Mouse (Mus musculus): ENCODE measurements around the gene Slc16a11. TPM values are rescaled to one million over a fixed set of nuclear protein-coding genes. Genes with fewer than 3 reads are reported as not detected.
A peak's percentile ranks its signal among the peaks of the same experiment; 100 is the strongest.
"Not testable (repeated sequence)": the region's sequence is repeated elsewhere in the genome, so short reads cannot be mapped to it uniquely, and the experiment has no call there.

Gene Slc16a11
- 0.16 and 0.18 TPM in 2 replicates for polyA plus RNA-seq (2014; fragmentation: Nextera tagmentation; extraction: Ambion mirVana)

DNA sequence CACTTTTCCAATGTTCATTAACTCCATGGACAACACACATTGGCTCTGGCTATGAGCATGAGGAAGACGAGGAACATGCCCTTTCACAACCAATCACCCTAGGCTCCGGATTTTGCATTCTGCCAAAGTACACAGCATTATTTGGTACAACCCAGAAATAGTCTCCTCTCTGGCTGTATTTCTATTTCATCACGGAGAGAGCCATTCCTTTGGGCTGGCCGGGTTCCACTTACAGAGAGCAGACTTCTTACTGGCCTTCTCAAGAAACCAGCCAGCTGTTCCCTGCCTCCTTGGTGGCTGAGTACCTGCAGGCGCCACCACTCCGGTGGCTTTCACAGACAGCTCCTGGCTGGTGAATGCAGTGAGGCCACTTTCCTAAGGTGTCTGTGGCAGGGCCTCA, at the start of gene Slc16a11:
Gene Slc16a11, plus strand, starts transcription at position 330 of the 400 bp plus-strand sequence.
- ATAC-seq (ENCODE audit: insufficient number of reproducible peaks, insufficient read depth, low FRiP score, low read depth), result no peak
- no peaks in the 10 kb centered on the region for H3K9me3 ChIP-seq (ENCODE audit: control insufficient read depth, low read length)
- 53% methylated on average over 6 of the region's 6 CpGs for WGBS
- no peak within 1 kb of the TSS for H3K27ac ChIP-seq (replicated peaks in 1 of 2; ENCODE audit: control insufficient read depth in 1 of 2, insufficient read depth in 1 of 2, low read depth in 2 of 2, low read length in 2 of 2)
- no peaks in the 10 kb centered on the region for H3K36me3 ChIP-seq (ENCODE audit: control insufficient read depth, insufficient read depth, low read length)
- peaks cover 61% of the 10 kb centered on the region for H3K27me3 ChIP-seq (ENCODE audit: control insufficient read depth, insufficient read depth, low read length)
- 0 out of 2 replicates have a peak within 1 kb of the TSS, but pooled peaks have one; percentile 63 for H3K4me2 ChIP-seq (ENCODE audit: low read length)
- H3K9ac ChIP-seq (ENCODE audit: low read length), result no peak within 1 kb of the TSS
- H3K4me3 ChIP-seq (ENCODE audit: control insufficient read depth in 1 of 2, insufficient read depth in 1 of 2, low read depth in 1 of 2, low read length in 2 of 2), result peak within 1 kb of the TSS in 1 of 2 experiments; percentile 33; a peak in 1 of 4 replicates
- peaks cover 0 to 13% of the 10 kb centered on the region in 2 experiments; a peak in 3 of 4 replicates for H3K4me1 ChIP-seq (ENCODE audit: control insufficient read depth in 2 of 2, insufficient read depth in 2 of 2, low read length in 2 of 2)

GRCm38 (mm10) chr11:70165972-70166921, 46.3 kb upstream of the Slc16a11 start:
- H3K4me1 ChIP-seq (ENCODE audit: control insufficient read depth in 2 of 2, insufficient read depth in 2 of 2, low read length in 2 of 2), result no peaks in the 10 kb centered on the region
- H3K4me2 ChIP-seq (ENCODE audit: low read length), result no peak overlapping the region
- H3K27ac ChIP-seq (replicated peaks in 1 of 2; ENCODE audit: control insufficient read depth in 1 of 2, insufficient read depth in 1 of 2, low read depth in 2 of 2, low read length in 2 of 2), result no peak overlapping the region
- H3K9ac ChIP-seq (ENCODE audit: low read length), result no peak overlapping the region
- WGBS, result 64% methylated on average over 16 of the region's 16 CpGs
- no peaks in the 10 kb centered on the region for H3K27me3 ChIP-seq (ENCODE audit: control insufficient read depth, insufficient read depth, low read length)
- no peaks in the 10 kb centered on the region for H3K36me3 ChIP-seq (ENCODE audit: control insufficient read depth, insufficient read depth, low read length)
- no peak for ATAC-seq (ENCODE audit: insufficient number of reproducible peaks, insufficient read depth, low FRiP score, low read depth)
- H3K4me3 ChIP-seq (ENCODE audit: control insufficient read depth in 1 of 2, insufficient read depth in 1 of 2, low read depth in 1 of 2, low read length in 2 of 2), result no peak overlapping the region
- no peaks in the 10 kb centered on the region for H3K9me3 ChIP-seq (ENCODE audit: control insufficient read depth, low read length)

GRCm38 (mm10) chr11:70168136-70168535, 44.4 kb upstream of the Slc16a11 start:
- no peak for ATAC-seq (ENCODE audit: insufficient number of reproducible peaks, insufficient read depth, low FRiP score, low read depth)

DNA sequence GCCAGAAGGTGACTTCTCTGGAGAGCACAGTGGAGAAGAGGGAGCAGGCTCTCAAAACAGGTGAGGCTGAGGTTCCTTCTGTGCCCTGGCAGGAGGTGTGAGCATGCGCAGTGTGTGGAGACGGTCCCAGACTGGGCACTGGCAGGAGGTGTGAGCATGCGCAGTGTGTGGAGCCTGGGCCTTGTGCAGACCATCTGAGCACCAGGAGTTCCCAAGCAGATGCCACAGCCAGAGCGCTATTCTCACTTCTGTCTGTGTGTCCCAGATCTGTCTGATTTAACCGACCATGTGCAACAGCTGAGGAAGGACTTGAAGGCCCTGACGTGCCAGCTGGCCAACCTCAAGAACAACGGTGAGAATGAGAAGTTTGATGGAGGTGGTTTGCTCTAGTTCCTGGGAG, 43.1 kb upstream of the Slc16a11 start:
- not testable (repeated sequence) for ATAC-seq (ENCODE audit: insufficient number of reproducible peaks, insufficient read depth, low FRiP score, low read depth); H3K4me3 ChIP-seq (ENCODE audit: control insufficient read depth in 1 of 2, insufficient read depth in 1 of 2, low read depth in 1 of 2, low read length in 2 of 2); H3K27me3 ChIP-seq (ENCODE audit: control insufficient read depth, insufficient read depth, low read length); H3K9me3 ChIP-seq (ENCODE audit: control insufficient read depth, low read length); H3K4me2 ChIP-seq (ENCODE audit: low read length); H3K9ac ChIP-seq (ENCODE audit: low read length); H3K36me3 ChIP-seq (ENCODE audit: control insufficient read depth, insufficient read depth, low read length); H3K4me1 ChIP-seq (ENCODE audit: control insufficient read depth in 2 of 2, insufficient read depth in 2 of 2, low read length in 2 of 2); H3K27ac ChIP-seq (replicated peaks in 1 of 2; ENCODE audit: control insufficient read depth in 1 of 2, insufficient read depth in 1 of 2, low read depth in 2 of 2, low read length in 2 of 2)
- WGBS, result 82% methylated on average over 7 of the region's 7 CpGs

More at GRCm38 (mm10) chr11:70168136-70168535, 44.4 kb upstream of the Slc16a11 start:
- Histone ChIP-seq H3K27ac (replicated peaks in 1 of 2; ENCODE audit: control insufficient read depth in 1 of 2, insufficient read depth in 1 of 2, low read depth in 2 of 2, low read length in 2 of 2) (no peak overlapping the region), H3K36me3 (ENCODE audit: control insufficient read depth, insufficient read depth, low read length) (no peaks in the 10 kb centered on the region), H3K9me3 (ENCODE audit: control insufficient read depth, low read length) (no peaks in the 10 kb centered on the region), H3K27me3 (ENCODE audit: control insufficient read depth, insufficient read depth, low read length) (no peaks in the 10 kb centered on the region), H3K4me1 (ENCODE audit: control insufficient read depth in 2 of 2, insufficient read depth in 2 of 2, low read length in 2 of 2) (no peaks in the 10 kb centered on the region), H3K9ac (ENCODE audit: low read length) (no peak overlapping the region), H3K4me2 (ENCODE audit: low read length) (no peak overlapping the region), H3K4me3 (ENCODE audit: control insufficient read depth in 1 of 2, insufficient read depth in 1 of 2, low read depth in 1 of 2, low read length in 2 of 2) (no peak overlapping the region)
- WGBS, result 35% methylated on average over 7 of the region's 7 CpGs

DNA sequence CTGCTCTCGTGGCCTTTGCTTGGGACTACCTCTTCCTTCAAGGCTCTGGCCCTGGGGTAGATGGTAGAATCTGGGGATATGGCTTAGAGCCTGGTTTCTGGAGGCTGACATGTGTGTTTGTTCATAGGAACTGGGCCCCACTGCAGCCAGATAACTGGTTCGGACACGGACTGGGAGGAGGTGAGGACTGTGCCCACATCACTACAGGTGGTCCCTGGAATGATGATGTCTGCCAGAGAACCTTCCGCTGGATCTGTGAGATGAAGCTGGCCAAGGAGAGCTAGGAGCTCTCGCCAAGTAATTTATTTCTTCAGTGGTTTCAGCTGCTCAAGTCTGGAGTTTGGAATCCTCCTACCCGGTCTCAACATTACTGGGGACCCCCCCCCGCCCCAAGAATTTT, 42.3 kb upstream of the Slc16a11 start:
- H3K4me1 ChIP-seq (ENCODE audit: control insufficient read depth in 2 of 2, insufficient read depth in 2 of 2, low read length in 2 of 2), result no peaks in the 10 kb centered on the region
- ATAC-seq (ENCODE audit: insufficient number of reproducible peaks, insufficient read depth, low FRiP score, low read depth), result no peak
- H3K27me3 ChIP-seq (ENCODE audit: control insufficient read depth, insufficient read depth, low read length), result no peaks in the 10 kb centered on the region
- H3K9ac ChIP-seq (ENCODE audit: low read length), result no peak overlapping the region
- WGBS, result 72% methylated on average over 7 of the region's 7 CpGs
- H3K9me3 ChIP-seq (ENCODE audit: control insufficient read depth, low read length), result no peaks in the 10 kb centered on the region
- H3K4me2 ChIP-seq (ENCODE audit: low read length), result no peak overlapping the region
- H3K27ac ChIP-seq (replicated peaks in 1 of 2; ENCODE audit: control insufficient read depth in 1 of 2, insufficient read depth in 1 of 2, low read depth in 2 of 2, low read length in 2 of 2), result no peak overlapping the region
- no peak overlapping the region for H3K4me3 ChIP-seq (ENCODE audit: control insufficient read depth in 1 of 2, insufficient read depth in 1 of 2, low read depth in 1 of 2, low read length in 2 of 2)
- H3K36me3 ChIP-seq (ENCODE audit: control insufficient read depth, insufficient read depth, low read length), result no peaks in the 10 kb centered on the region

GRCm38 (mm10) chr11:70171181-70171580, 41.4 kb upstream of the Slc16a11 start:
- H3K4me2 ChIP-seq (ENCODE audit: low read length), result no peak overlapping the region
- no peak overlapping the region for H3K4me3 ChIP-seq (ENCODE audit: control insufficient read depth in 1 of 2, insufficient read depth in 1 of 2, low read depth in 1 of 2, low read length in 2 of 2)
- WGBS, result 69% methylated on average over 7 of the region's 7 CpGs
- H3K27ac ChIP-seq (replicated peaks in 1 of 2; ENCODE audit: control insufficient read depth in 1 of 2, insufficient read depth in 1 of 2, low read depth in 2 of 2, low read length in 2 of 2), result no peak overlapping the region
- H3K9ac ChIP-seq (ENCODE audit: low read length), result no peak overlapping the region
- no peak for ATAC-seq (ENCODE audit: insufficient number of reproducible peaks, insufficient read depth, low FRiP score, low read depth)
- H3K36me3 ChIP-seq (ENCODE audit: control insufficient read depth, insufficient read depth, low read length), result no peaks in the 10 kb centered on the region
- H3K9me3 ChIP-seq (ENCODE audit: control insufficient read depth, low read length), result no peaks in the 10 kb centered on the region
- H3K27me3 ChIP-seq (ENCODE audit: control insufficient read depth, insufficient read depth, low read length), result no peaks in the 10 kb centered on the region
- H3K4me1 ChIP-seq (ENCODE audit: control insufficient read depth in 2 of 2, insufficient read depth in 2 of 2, low read length in 2 of 2), result no peaks in the 10 kb centered on the region

DNA sequence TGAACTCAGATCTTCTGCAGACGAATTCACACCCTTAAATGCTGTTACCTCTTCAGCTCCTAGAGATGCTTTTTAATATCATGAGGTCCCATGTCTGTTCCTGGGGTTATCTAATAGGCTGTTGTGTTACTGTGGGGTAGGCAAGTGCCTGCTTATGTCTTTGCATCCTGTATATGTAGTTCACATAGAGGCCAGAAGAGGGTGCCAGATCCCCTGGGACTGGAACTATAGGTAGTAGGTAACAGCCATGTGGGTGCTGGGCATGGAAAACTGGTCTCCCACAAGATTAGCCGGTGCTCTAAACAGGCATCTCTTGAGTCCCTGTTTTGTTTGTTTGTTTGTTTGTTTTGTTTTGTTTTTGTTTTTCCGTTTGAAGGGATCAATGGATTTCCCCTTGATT, 40.7 kb upstream of the Slc16a11 start:
- no peak overlapping the region for H3K4me2 ChIP-seq (ENCODE audit: low read length)
- H3K27me3 ChIP-seq (ENCODE audit: control insufficient read depth, insufficient read depth, low read length), result no peaks in the 10 kb centered on the region
- ATAC-seq (ENCODE audit: insufficient number of reproducible peaks, insufficient read depth, low FRiP score, low read depth), result no peak
- WGBS, result 42% methylated on average over 3 of the region's 3 CpGs
- H3K27ac ChIP-seq (replicated peaks in 1 of 2; ENCODE audit: control insufficient read depth in 1 of 2, insufficient read depth in 1 of 2, low read depth in 2 of 2, low read length in 2 of 2), result no peak overlapping the region
- H3K9me3 ChIP-seq (ENCODE audit: control insufficient read depth, low read length), result no peaks in the 10 kb centered on the region
- H3K36me3 ChIP-seq (ENCODE audit: control insufficient read depth, insufficient read depth, low read length), result no peaks in the 10 kb centered on the region
- no peak overlapping the region for H3K9ac ChIP-seq (ENCODE audit: low read length)
- no peaks in the 10 kb centered on the region for H3K4me1 ChIP-seq (ENCODE audit: control insufficient read depth in 2 of 2, insufficient read depth in 2 of 2, low read length in 2 of 2)
- H3K4me3 ChIP-seq (ENCODE audit: control insufficient read depth in 1 of 2, insufficient read depth in 1 of 2, low read depth in 1 of 2, low read length in 2 of 2), result no peak overlapping the region
